Mouse (Mus musculus) forebrain, postnatal 0 days (tissue): Measurements from ENCODE around the gene Pdk2. TPM values are rescaled to one million over a fixed set of nuclear protein-coding genes. Genes with fewer than 3 reads are reported as not detected.
A peak's percentile ranks its signal among the peaks of the same experiment; 100 is the strongest.

ENCODE experiments used
- ATAC-seq: fragments of 200-750 bp; cut with Nextera tagmentation; 2 replicates; pipeline ENCODE4 v1.8.0; 2017; ENCODE audit warnings: mild to moderate bottlenecking, moderate library complexity
- DNase-seq: peaks from one replicate; pipeline ENCODE4 v3.0.0-alpha.2; 2015
- H3K27ac ChIP-seq: fragments of 300-500 bp; sonication (generic); 2 replicates; pipeline ENCODE4 v1.5.1; 2014; ENCODE audit warnings: low read depth, mild to moderate bottlenecking, antibody characterized with exemption, low read length, moderate library complexity, mixed read lengths
- H3K27me3 ChIP-seq: fragments of 300-500 bp; sonication (generic); 2 replicates; pipeline ENCODE4 v1.6.1; 2014; ENCODE audit warnings: mild to moderate bottlenecking, low read length, mixed read lengths; ENCODE audit not compliant: insufficient read depth
- H3K36me3 ChIP-seq: fragments of 300-500 bp; sonication (generic); 2 replicates; pipeline ENCODE4 v1.6.1; 2014; ENCODE audit warnings: mild to moderate bottlenecking, moderate library complexity; ENCODE audit not compliant: insufficient read depth
- H3K4me1 ChIP-seq: fragments of 300-500 bp; sonication (generic); 2 replicates; pipeline ENCODE4 v1.6.1; 2014; ENCODE audit warnings: antibody characterized with exemption; ENCODE audit not compliant: insufficient read depth
- H3K4me2 ChIP-seq: fragments of 300-500 bp; sonication (generic); 2 replicates; pipeline ENCODE4 v1.6.1; 2014; ENCODE audit warnings: low read depth, mild to moderate bottlenecking, moderate library complexity
- H3K4me3 ChIP-seq: fragments of 300-500 bp; sonication (generic); 2 replicates; pipeline ENCODE4 v1.5.1; 2014; ENCODE audit warnings: low read depth, low read length, mixed read lengths
- H3K9ac ChIP-seq: fragments of 300-500 bp; sonication (generic); 2 replicates; pipeline ENCODE4 v1.6.1; 2014; ENCODE audit warnings: mild to moderate bottlenecking
- H3K9me3 ChIP-seq: fragments of 300-500 bp; sonication (generic); 2 replicates; pipeline ENCODE4 v1.6.1; 2016; ENCODE audit warnings: low read length
- CTCF ChIP-seq: sonication (generic); IDR thresholded peaks from 2 replicates; pipeline ENCODE4 v1.5.1; 2016; ENCODE audit warnings: antibody characterized with exemption, control low read depth, low read depth
- WGBS: fragments of 180-500 bp; shearing (Covaris S2); extraction: QIAGEN DNeasy Blood & Tissue Kit; methylation state at CpG from one replicate; pipeline ENCODE4 v1.1.7; 2014; 5-methylcytosine and 5-hydroxymethylcytosine counted together
- polyA plus RNA-seq: library from polyadenylated mRNA; unstranded; fragments of >200 nt; fragmentation: Nextera tagmentation; extraction: Ambion mirVana; gene quantifications from 2 replicates; pipeline ENCODE4 v1.2.1, GENCODE M21; 2015
- total RNA-seq: library from RNA; depleted of rRNA; stranded (reverse); fragments of >200 nt; gene quantifications from 2 replicates; pipeline ENCODE4 v1.2.3, GENCODE M21; 2014

Pdk2 gene
- total and polyA plus RNA-seq, 2 experiments from 2014 or later = 6.9 to 38.1 TPM

GRCm38 (mm10) chr11:94997596-94997995 lies 43.6 kb downstream of the Pdk2 start:
- H3K4me1 ChIP-seq = peaks cover 25% of the 10 kb centered on the region

GRCm38 (mm10) chr11:94996984-94997383 lies 44.2 kb downstream of the Pdk2 start:
- Histone ChIP-seq H3K4me2 (no peak overlapping the region), H3K9ac (no peak overlapping the region), H3K27ac (no peak overlapping the region), H3K9me3 (no peaks in the 10 kb centered on the region), H3K4me1 (peaks cover 25% of the 10 kb centered on the region), H3K27me3 (no peaks in the 10 kb centered on the region), H3K36me3 (peaks cover 46% of the 10 kb centered on the region), H3K4me3 (no peak overlapping the region)
- ATAC-seq = no peak
- no peak for DNase-seq
- TF ChIP-seq CTCF = no peak
- 91% methylated on average over 6 of the region's 6 CpGs for WGBS

More at GRCm38 (mm10) chr11:94997596-94997995, 43.6 kb downstream of the Pdk2 start:
- 61% methylated on average over 5 of the region's 5 CpGs for whole genome bisulfite sequencing
- Histone ChIP-seq H3K4me3 (no peak overlapping the region), H3K9me3 (no peaks in the 10 kb centered on the region), H3K27ac (no peak overlapping the region), H3K4me2 (no peak overlapping the region), H3K36me3 (peaks cover 52% of the 10 kb centered on the region), H3K27me3 (no peaks in the 10 kb centered on the region), H3K9ac (no peak overlapping the region)
- no peak for ATAC-seq
- no peak for DNase-seq
- TF ChIP-seq CTCF = no peak

- Histone ChIP-seq H3K27ac (no peak overlapping the region), H3K9me3 (no peaks in the 10 kb centered on the region), H3K36me3 (peaks cover 39% of the 10 kb centered on the region), H3K4me1 (peaks cover 25% of the 10 kb centered on the region), H3K27me3 (no peaks in the 10 kb centered on the region), H3K4me2 (peak overlapping the region; percentile 91), H3K4me3 (no peak overlapping the region), H3K9ac (no peak overlapping the region; the same call in 1 of the 2 replicates)
- DNase-seq (no peak), ATAC-seq (no peak)
- 82% methylated on average over 8 of the region's 8 CpGs for WGBS
- no peak for TF ChIP-seq CTCF
Observed at GRCm38 (mm10) chr11:94996101-94996500, 45.1 kb downstream of the Pdk2 start.

GRCm38 (mm10) chr11:94994947-94995772 lies 46.0 kb downstream of the Pdk2 start:
- Histone ChIP-seq H3K4me2 (peak overlapping the region; percentile 91), H3K36me3 (peaks cover 31% of the 10 kb centered on the region), H3K27me3 (no peaks in the 10 kb centered on the region), H3K9ac (peak overlapping the region; percentile 96), H3K4me3 (peak overlapping the region; percentile 93), H3K9me3 (no peaks in the 10 kb centered on the region), H3K27ac (no peak overlapping the region), H3K4me1 (peaks cover 29% of the 10 kb centered on the region)
- WGBS = 82% methylated on average over 11 of the region's 11 CpGs
- TF ChIP-seq CTCF = no peak
- ATAC-seq = no peak
- no peak for DNase-seq

GRCm38 (mm10) chr11:94994208-94994814 lies 46.8 kb downstream of the Pdk2 start:
- Histone ChIP-seq H3K9ac (peak overlapping the region; percentile 96), H3K4me1 (peaks cover 34% of the 10 kb centered on the region), H3K27me3 (no peaks in the 10 kb centered on the region), H3K36me3 (peaks cover 23% of the 10 kb centered on the region), H3K9me3 (no peaks in the 10 kb centered on the region), H3K4me2 (peak overlapping the region; percentile 91), H3K27ac (no peak overlapping the region), H3K4me3 (peak overlapping the region; percentile 93)
- DNase-seq (no peak), ATAC-seq (no peak)
- TF ChIP-seq CTCF = no peak
- WGBS = 43% methylated on average over 10 of the region's 10 CpGs

- Histone ChIP-seq H3K4me3 (peak overlapping the region; percentile 93), H3K27ac (peak overlapping the region; percentile 9; the same call in 1 of the 2 replicates), H3K4me1 (peaks cover 41% of the 10 kb centered on the region), H3K27me3 (no peaks in the 10 kb centered on the region), H3K4me2 (peak overlapping the region; percentile 91), H3K9me3 (no peaks in the 10 kb centered on the region), H3K36me3 (peaks cover 17% of the 10 kb centered on the region), H3K9ac (peak overlapping the region; percentile 96)
- no peak for TF ChIP-seq CTCF
- ATAC-seq (no peak), DNase-seq (no peak)
- 1% methylated on average over 22 of the region's 22 CpGs for WGBS
Observed at GRCm38 (mm10) chr11:94992754-94993606, 48.2 kb downstream of the Pdk2 start.
